Mouse (Mus musculus): ENCODE data around the gene Slc9a9.

The Slc9a9 gene

GRCm38 (mm10) chr9:95077938-95078337, 408.2 kb downstream of the Slc9a9 start:
- no peak for DNase-seq (ENCODE audit: low read depth)

DNA sequence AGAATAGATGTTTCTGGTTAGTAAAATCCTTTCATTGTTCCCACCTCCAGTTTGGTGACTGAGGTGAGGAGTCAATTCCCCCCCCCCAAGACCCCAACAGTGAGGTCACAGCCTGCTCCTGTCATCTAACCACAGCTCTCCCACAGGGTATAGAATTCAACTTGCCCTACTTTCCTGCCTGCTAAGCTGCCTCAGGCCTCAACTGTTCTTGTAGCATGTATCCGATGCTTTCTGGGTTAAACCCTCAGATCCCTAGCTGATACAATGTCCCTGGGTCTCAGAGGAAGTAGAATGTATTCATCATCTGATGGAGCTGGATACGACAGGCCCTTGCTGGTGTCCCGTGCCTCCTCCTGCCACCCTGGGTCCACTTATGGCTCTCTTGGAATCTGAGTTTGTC, 408.9 kb downstream of the Slc9a9 start:
- no peak for DNase-seq (ENCODE audit: low read depth)

GRCm38 (mm10) chr9:95079951-95080350, 410.2 kb downstream of the Slc9a9 start:
- DNase-seq (ENCODE audit: low read depth), result no peak

GRCm38 (mm10) chr9:95086109-95086821, 416.6 kb downstream of the Slc9a9 start:
- no peak for DNase-seq (ENCODE audit: low read depth)

GRCm38 (mm10) chr9:95088221-95088620, 418.5 kb downstream of the Slc9a9 start:
- no peak for DNase-seq (ENCODE audit: low read depth)

DNA sequence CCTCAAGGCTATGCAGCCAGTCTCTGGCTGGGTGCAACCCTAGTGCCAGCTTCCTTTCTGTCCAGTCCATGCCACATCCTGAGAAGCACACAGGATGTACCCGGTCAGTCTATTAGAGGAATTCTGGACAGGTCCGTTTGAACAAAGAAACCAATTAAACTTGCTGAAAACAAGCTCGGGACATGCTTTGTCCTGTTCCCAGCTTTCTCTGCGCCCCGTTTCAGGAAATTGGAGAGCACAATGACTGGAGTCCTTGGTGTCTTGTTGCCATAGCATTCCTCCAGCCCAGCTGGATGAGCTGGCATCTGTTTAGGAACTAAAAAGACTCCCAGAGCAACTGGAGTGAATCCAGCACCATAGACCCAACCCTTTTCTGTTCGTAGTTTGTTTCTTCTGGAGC, 419.3 kb downstream of the Slc9a9 start:
- no peak for DNase-seq (ENCODE audit: low read depth)

GRCm38 (mm10) chr9:95096486-95096885, 426.8 kb downstream of the Slc9a9 start:
- no peak for DNase-seq (ENCODE audit: low read depth)

DNA sequence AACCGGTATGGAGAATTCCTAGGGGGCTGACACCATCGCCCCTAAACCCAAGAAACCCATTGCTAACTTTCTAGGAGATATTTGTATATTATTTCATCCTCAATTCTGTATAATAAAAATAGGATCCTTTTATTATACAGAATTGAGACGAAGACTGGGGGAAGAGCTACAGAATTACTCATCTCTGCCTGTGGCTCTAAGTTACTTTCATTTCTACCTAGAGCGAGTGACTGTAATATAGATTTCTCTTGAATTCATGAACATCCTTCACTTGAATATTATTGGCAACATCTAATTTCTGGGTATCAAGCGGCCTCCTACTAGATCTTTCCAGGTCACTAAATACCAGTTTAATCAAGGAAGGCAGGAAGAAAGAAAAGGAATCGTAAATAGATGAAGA, 436.1 kb downstream of the Slc9a9 start:
- DNase-seq (ENCODE audit: low read depth), result no peak

- DNase-seq (ENCODE audit: low read depth), result no peak
Observed at GRCm38 (mm10) chr9:95109799-95110198, 440.1 kb downstream of the Slc9a9 start.

DNA sequence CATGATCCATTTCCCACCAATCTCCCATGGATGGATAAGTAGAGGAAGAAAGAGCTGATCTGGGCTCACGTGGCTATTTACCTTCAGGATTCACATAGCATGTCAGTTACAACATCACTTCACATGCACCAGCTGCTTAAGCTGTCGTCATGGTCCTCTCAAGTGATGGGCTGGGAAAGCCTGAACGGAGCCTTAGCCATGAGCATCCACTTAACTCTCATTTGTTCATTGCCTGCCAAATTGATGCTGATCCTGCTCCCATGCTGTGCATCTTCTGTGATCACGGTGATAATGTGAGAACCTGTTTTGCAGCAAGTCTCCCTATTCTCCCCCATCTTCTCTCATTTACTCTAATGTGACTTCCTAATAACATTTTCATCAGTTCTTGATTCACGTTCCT, 441.1 kb downstream of the Slc9a9 start:
- no peak for DNase-seq (ENCODE audit: low read depth)

- no peak for DNase-seq (ENCODE audit: low read depth)
Observed at GRCm38 (mm10) chr9:95111732-95112131, 442.0 kb downstream of the Slc9a9 start.

DNA sequence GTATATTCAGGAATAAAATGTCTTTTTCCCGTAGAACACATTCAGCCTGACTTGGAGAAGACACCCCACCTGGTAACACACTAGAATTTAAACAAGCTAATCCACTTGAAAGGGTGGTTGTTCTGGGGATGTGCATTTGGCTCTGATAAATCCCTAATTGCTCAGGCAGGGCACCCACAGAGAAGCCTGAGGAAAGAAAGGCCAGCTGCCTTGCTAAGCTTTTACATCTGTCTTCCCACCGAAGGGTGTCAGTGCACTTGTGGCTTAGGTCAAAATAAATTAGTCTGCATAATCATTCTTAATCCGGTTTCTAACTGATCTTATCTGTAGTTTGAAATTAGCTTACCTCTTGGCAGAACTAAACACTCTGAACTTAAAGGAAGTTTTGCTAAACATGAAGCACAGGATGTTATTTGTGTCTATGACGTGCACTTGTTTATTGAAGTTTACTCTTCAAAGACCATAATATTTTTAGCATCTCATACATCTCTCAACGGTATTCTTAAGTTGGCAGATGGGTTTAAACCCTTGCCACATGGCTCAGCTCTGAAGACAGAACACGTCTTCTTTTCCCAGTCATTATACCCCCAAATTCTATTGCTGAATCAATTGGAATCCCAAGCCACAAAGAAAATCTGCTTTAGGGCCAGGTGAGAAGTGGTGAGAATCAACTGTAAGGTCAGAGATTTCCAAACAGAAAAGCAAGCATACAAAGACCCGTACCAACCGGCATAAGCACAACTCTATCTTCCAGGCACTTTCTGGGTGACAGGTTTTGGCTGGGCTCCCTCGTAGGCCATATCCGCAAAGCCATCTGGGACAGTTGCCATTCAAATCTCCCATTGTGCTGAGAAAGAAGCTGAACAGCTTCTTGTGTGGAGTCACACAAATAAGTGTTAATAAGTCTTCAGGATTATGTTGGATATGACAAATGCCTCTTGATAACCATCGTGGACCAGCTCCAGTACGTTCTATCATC, 443.7 kb downstream of the Slc9a9 start:
- DNase-seq (ENCODE audit: low read depth), result no peak

DNA sequence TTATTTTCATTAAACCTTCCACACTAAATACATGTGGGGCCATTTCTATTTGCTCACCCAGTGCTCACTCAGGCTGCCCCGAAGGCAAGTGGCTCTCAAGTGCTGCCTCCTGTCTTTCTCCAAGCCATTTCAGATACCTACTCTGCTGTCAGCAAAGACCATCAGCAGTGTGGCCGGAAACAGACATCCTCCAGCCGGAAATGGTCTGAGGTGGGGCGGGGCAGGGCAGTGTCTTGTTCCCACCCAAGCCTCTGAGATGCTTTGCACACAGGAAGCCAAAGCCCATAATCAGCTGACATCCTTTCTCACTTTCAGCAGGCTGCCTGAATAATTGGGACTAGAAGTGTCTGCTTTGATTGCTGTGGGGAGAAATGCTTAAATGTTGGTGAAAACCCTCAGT, 450.4 kb downstream of the Slc9a9 start:
- DNase-seq (ENCODE audit: low read depth), result no peak

DNA sequence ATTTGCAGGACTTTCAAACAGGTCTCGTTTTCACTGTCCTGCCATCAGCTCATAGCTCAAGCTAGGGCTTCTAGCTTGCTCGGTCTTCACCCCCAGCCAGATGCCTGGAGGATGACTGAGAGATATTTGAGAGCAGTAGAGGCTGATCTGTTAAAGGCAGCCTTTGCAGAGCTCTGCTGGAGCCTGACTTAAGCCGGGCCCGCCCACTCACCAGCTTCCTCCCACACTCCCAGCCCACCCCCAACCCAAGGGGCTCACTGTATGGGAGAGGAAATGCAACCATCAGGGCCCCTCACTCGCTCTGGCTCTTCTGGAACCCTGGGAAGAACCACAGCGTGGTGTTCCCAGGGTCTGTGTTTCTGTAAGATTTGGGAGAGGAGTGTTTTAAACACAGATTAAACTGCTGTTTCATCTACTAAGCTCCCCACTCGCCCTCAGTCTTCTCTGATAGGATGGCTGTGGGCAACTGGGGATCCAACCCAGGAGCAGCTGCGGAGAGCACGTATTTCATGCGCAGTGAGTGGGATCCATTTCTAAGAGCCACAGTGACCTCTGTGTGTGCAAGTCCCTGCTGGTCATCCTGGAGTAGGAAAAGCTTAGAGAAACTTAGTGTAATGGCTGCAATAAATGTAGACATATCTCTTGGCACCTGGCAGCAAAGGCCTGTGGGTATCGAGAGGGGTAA, 451.6 kb downstream of the Slc9a9 start:
- DNase-seq (ENCODE audit: low read depth), result no peak

DNA sequence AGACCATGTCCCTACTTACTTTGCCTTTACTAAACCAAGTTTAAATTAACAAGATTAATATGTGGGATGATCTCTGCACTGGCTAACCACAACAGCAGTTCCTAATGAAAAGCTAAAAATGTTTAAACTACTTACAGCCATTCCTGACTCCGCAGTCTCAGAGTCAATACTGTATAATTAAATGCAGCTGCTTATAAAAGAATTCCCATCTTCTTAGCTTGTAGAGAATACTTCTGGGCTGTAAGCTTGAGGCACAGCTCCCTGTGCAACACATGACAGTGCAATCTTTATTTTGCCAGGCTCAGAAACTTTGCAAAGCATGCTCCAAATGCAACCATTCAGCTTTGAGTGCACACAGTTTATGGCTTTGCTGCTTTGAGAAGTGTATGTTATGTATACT, 456.0 kb downstream of the Slc9a9 start:
- no peak for DNase-seq (ENCODE audit: low read depth)

DNA sequence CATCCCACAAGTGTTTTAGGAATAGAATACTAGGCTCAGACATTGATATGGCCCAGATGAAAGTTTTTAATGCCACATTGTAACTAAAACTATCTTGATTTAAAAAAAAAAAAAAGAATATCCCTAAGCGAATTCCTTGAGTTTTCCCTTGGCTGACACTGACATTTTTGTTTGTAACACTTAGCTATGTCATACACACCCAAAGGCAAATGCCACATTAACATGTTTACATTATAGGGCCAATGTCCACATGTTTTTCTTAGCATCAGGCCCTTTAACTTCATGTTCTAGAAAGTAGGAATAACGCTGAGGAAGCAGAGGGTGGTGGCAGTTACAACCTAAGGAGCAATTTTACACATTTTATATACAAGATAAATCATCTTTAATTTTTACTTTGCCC, 458.1 kb downstream of the Slc9a9 start:
- no peak for DNase-seq (ENCODE audit: low read depth)

DNA sequence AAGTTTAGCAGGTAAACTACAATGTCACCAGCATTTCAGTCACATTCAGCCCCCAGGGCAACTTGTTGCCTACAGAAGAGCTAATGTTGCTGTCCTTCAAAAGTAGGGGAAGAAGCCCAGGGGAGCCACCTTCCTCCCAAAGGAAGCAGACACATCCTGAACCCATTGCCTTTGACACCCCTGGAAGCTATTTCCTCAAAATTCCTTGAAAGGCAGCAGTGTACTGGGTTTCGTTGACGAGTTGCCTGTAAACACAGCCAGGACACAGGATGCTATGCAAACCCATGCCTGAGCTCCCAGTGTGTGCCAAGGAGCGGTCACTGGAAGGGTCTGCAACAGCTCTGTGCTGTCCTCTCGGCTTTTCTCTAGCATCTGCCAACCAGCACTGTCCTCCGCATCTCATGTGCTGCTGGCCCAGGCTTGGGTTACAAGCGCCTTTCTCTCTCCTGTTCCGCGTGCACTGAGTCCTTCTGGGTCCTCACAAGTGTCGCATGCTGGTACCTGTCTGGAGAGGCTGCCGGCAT, 479.6 kb downstream of the Slc9a9 start:
- DNase-seq (ENCODE audit: low read depth), result no peak

DNA sequence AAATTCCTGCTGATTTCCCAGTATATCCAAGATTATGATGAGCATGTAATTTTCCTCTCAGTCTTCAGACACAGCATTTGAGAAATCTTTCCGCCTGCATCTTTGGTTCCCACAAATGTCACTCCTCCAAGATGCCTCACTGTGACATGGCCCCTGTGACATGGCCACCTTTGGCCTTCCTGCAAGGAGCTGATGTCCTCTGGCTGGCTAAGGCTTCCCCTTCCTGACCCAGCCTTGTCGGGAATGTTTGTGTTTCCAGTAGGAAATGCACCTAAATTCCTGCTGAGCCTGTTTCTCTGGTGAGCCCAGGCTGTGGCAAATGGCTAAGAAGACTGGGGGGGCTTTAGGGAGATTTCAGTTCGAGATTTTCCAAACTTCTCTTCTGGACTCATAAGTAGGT, 480.4 kb downstream of the Slc9a9 start:
- DNase-seq (ENCODE audit: low read depth), result no peak

DNA sequence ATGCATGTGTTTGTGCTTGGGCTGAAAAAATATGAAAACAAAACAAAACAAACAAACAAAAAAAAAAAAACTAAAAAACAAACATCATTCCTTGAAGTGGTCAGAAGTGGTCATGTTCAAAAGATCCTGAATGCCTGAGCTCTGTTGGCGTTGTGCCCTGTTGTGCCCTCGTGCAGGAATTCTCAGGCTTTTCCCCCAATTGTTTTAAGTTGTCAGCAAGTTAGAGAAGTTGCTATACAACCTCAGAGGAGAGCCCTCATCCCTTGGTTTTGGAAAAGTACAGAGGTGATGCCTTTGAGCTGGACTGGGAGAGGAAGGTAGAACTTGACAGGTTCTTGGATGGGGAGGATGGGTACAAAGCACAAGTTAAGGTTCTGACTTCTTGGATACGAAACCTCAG, 480.9 kb downstream of the Slc9a9 start:
- DNase-seq (ENCODE audit: low read depth), result no peak

DNA sequence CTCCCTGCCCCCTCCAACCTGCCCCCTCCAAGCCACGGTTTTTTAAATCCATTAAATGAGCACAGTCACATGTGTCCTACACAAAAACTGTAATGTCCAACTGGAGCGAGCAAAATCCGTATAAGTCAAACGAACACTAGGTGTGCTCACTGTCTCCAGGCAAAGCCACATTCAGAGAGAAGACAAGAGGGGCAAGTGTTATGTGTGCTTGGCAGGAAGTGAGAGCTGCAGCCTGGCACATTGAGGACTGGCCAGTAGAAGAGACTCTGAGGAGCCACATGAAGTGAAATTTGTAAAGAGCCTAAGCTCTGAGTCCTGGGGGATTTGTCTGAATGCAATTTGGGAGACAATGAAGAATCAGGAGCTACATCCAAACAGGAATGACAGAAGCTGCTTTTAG, 481.3 kb downstream of the Slc9a9 start:
- DNase-seq (ENCODE audit: low read depth), result no peak

DNA sequence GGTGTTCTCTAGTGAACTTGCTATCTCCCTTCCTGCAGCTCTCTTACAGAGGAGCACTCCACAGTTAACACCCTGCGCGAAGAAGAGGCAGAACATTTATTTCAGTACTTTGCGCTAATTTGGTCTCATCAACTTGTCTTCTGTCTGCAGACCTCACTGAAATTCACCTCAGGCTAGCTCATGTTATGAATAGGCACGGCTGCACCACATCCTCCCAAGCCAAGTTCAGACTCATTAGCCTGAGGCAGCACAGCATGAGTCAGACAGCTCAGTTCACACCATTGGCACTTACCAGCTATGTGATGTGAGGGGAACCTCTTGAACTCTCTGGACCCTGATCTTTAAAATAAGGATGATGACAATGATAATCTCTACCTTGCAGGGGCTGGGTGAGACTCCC, 482.0 kb downstream of the Slc9a9 start:
- DNase-seq (ENCODE audit: low read depth), result no peak

DNA sequence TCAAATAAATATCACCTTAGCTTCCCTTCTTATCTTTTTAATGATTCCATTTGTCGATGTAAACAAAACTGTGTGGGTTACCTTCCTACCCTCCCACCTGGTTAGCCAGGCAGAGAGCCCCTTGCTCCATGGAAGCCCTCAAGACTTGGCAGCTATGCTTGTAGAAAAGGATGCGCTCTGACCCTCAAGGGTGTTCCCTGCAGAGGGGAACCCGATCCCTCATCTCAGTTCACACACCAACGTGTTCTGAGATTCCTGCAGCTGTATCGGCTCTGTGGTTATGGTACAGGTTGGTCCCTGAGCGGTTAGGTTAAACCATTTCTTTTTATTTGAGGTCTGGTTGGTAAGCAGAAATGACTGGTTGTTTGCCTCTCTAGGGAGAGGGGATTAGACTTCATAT, 484.3 kb downstream of the Slc9a9 start:
- DNase-seq (ENCODE audit: low read depth), result no peak

DNA sequence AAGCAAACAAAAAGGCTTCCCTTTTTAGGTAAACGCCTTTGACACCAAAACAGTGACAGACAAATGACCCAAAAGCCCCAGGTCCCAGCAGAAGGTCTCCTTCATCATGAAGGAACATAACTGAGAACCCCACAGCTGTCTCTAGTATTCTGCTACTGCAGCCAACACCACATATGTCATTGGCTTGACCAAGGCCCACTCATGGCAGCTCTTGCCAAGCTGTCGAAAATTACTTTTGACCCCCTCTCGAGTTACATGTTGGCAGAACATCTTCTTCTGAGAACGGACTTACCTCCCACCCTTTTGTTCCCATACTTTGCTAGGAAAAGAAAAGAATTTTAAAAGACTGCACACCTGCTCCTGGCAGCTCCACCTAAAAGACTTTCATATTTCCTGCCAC, 488.2 kb downstream of the Slc9a9 start:
- no peak for DNase-seq (ENCODE audit: low read depth)

All from c-Kit-positive CD71-positive TER-119-negative erythroid progenitor cells, embryonic 14.5 days (primary cell).